Mouse (Mus musculus) cerebellum, adult (tissue): ENCODE data around the gene Aff3.
A peak's percentile ranks its signal among the peaks of the same experiment; 100 is the strongest.

ENCODE experiments used
- ATAC-seq: cut with Nextera tagmentation; 2 replicates; pipeline ENCODE4 v1.9.2; 2017; ENCODE audit warnings: mild to moderate bottlenecking, moderate library complexity, mixed read lengths; ENCODE audit not compliant: insufficient number of reproducible peaks, low FRiP score, low TSS enrichment

Aff3 gene

GRCm38 (mm10) chr1:38658933-38659553 lies 5.7 kb downstream of the Aff3 start:
- ATAC-seq: no peak

- no peak for ATAC-seq
Observed at GRCm38 (mm10) chr1:38658376-38658775, 6.4 kb downstream of the Aff3 start.

- ATAC-seq: no peak
Observed at GRCm38 (mm10) chr1:38657606-38658005, 7.1 kb downstream of the Aff3 start.

GRCm38 (mm10) chr1:38654981-38655540 lies 9.7 kb downstream of the Aff3 start:
- ATAC-seq: no peak

- ATAC-seq: no peak
Observed at GRCm38 (mm10) chr1:38650031-38650430, 14.7 kb downstream of the Aff3 start.

- ATAC-seq: no peak
Observed at GRCm38 (mm10) chr1:38649174-38649573, 15.6 kb downstream of the Aff3 start.

GRCm38 (mm10) chr1:38642288-38642687 lies 22.5 kb downstream of the Aff3 start:
- no peak for ATAC-seq

GRCm38 (mm10) chr1:38639669-38640068 lies 25.1 kb downstream of the Aff3 start:
- no peak for ATAC-seq

- ATAC-seq: no peak
Observed at GRCm38 (mm10) chr1:38635596-38635995, 29.2 kb downstream of the Aff3 start.

GRCm38 (mm10) chr1:38634081-38634480 lies 30.7 kb downstream of the Aff3 start:
- ATAC-seq: no peak

GRCm38 (mm10) chr1:38632461-38633180 lies 32.1 kb downstream of the Aff3 start:
- ATAC-seq: no peak

- no peak for ATAC-seq
Observed at GRCm38 (mm10) chr1:38631501-38632279, 33.1 kb downstream of the Aff3 start.

GRCm38 (mm10) chr1:38628901-38629585 lies 35.7 kb downstream of the Aff3 start:
- ATAC-seq: no peak

- no peak for ATAC-seq
Observed at GRCm38 (mm10) chr1:38628426-38628825, 36.3 kb downstream of the Aff3 start.

GRCm38 (mm10) chr1:38627683-38628361 lies 36.9 kb downstream of the Aff3 start:
- peak; percentile 39; the same call in 1 of the 2 replicates for ATAC-seq

GRCm38 (mm10) chr1:38626739-38627661 lies 37.8 kb downstream of the Aff3 start:
- peak; percentile 69 for ATAC-seq

GRCm38 (mm10) chr1:38626388-38626738 lies 38.4 kb downstream of the Aff3 start:
- peak; percentile 31; the same call in 1 of the 2 replicates for ATAC-seq

- no peak for ATAC-seq
Observed at GRCm38 (mm10) chr1:38621840-38622239, 42.9 kb downstream of the Aff3 start.

GRCm38 (mm10) chr1:38620401-38620800 lies 44.4 kb downstream of the Aff3 start:
- no peak for ATAC-seq
